Mouse (Mus musculus) spleen, postnatal 4 days (tissue): ENCODE results near the gene Tnfrsf8.
A peak's percentile ranks its signal among the peaks of the same experiment; 100 is the strongest.

Experiments
- DNase-seq, 2 experiments: peaks; one replicate each; pipeline ENCODE4 v3.0.0; 2022; ENCODE audit warnings: low spot score in 2 of 2

The Tnfrsf8 gene

GRCm38 (mm10) chr4:145231732-145232131 lies 83.2 kb downstream of the Tnfrsf8 start:
- DNase-seq, result no peak

- DNase-seq, result no peak
Observed at GRCm38 (mm10) chr4:145230647-145231046, 84.3 kb downstream of the Tnfrsf8 start.

- DNase-seq, result no peak
Observed at GRCm38 (mm10) chr4:145229524-145230163, 85.3 kb downstream of the Tnfrsf8 start.

- DNase-seq, result no peak
Observed at GRCm38 (mm10) chr4:145229051-145229450, 85.9 kb downstream of the Tnfrsf8 start.

GRCm38 (mm10) chr4:145224613-145225012 lies 90.4 kb downstream of the Tnfrsf8 start:
- no peak for DNase-seq

- no peak for DNase-seq
Observed at GRCm38 (mm10) chr4:145222064-145222463, 92.9 kb downstream of the Tnfrsf8 start.

- no peak for DNase-seq
Observed at GRCm38 (mm10) chr4:145221379-145221778, 93.6 kb downstream of the Tnfrsf8 start.

- DNase-seq, result no peak
Observed at GRCm38 (mm10) chr4:145220001-145220400, 95.0 kb downstream of the Tnfrsf8 start.

- peak; percentile 54 to 85 for DNase-seq
Observed at GRCm38 (mm10) chr4:145219240-145219985, 95.6 kb downstream of the Tnfrsf8 start.

GRCm38 (mm10) chr4:145217837-145218236 lies 97.1 kb downstream of the Tnfrsf8 start:
- no peak for DNase-seq
